Mouse (Mus musculus): ENCODE data around the gene Metap1. TPM values are rescaled to one million over a fixed set of nuclear protein-coding genes. Genes with fewer than 3 reads are reported as not detected.

The Metap1 gene
- polyA plus RNA-seq, 1 experiment from 2014 or later: 46.3 TPM

DNA sequence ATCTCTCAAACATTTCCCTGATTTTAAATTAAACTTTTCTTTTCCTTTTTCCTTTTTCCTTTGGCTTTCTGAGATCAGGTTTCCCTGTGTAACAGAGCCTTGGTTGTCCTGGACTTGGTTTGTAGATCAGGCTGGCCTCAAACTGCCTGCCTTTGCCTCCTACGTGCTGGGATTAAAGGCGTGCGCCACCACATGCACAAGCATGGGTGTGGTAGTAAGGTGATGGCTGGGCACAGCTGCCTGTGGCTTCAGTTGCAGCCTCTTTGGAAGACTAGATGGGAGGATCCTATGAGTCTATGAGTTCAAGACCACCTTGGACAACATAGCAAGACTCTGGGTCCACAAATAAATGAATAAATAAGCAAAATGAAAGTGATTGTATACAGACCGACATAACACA is 34.6 kb upstream of the Metap1 start:
- H3K27ac ChIP-seq: no peak overlapping the region
- no peak overlapping the region for H3K9ac ChIP-seq
- no peaks in the 10 kb centered on the region for H3K36me3 ChIP-seq
- H3K4me2 ChIP-seq: no peak overlapping the region
- no peaks in the 10 kb centered on the region for H3K9me3 ChIP-seq
- peaks cover 16% of the 10 kb centered on the region for H3K4me1 ChIP-seq
- H3K4me3 ChIP-seq: no peak overlapping the region
- 88% methylated on average over 4 of the region's 4 CpGs for WGBS
- no peak for ATAC-seq (ENCODE audit: borderline replicate concordance, extremely low read depth, low FRiP score, low TSS enrichment)
- H3K27me3 ChIP-seq: no peaks in the 10 kb centered on the region

DNA sequence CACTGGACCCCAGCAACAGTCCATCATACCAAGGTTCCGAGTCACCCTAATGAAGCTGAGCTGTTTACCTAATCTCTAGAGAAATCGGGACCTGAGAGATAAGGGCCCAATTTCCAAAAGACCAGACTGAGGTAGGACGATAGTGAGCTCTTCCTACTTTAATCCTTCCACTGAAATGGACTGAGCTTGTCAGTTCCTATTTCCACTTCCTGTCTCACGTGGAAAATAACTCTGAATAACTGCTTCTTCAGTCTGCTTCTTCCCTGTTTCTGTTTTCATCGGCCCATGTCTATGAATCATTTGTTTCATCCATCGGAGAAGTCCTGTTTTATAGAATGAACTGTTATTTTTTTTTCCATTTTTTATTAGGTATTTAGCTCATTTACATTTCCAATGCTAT is 29.9 kb upstream of the Metap1 start:
- H3K4me3 ChIP-seq: no peak overlapping the region
- WGBS: 68% methylated on average over 6 of the region's 6 CpGs
- no peak overlapping the region for H3K4me2 ChIP-seq
- no peaks in the 10 kb centered on the region for H3K36me3 ChIP-seq
- ATAC-seq (ENCODE audit: borderline replicate concordance, extremely low read depth, low FRiP score, low TSS enrichment): no peak
- H3K27me3 ChIP-seq: no peaks in the 10 kb centered on the region
- H3K27ac ChIP-seq: no peak overlapping the region
- no peak overlapping the region for H3K9ac ChIP-seq
- no peaks in the 10 kb centered on the region for H3K4me1 ChIP-seq
- no peaks in the 10 kb centered on the region for H3K9me3 ChIP-seq

DNA sequence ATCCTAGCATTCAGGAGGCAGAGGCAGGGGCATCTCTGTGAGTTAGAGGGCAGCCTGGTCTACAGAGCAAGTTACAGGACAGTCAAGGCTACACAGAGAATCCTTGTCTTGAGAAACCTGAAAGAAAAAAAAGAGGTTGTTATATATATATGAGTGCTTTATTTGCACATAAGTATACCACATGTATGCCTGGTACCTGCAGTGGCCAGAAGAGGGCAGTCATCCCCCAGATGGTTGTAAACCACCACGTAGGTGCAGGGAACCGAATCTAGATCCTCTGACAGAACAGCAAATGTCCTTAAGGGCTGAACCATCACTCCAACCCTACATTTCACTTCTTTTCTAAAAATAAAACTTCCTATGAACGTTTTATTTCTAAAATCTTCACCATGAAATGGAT is 28.6 kb upstream of the Metap1 start:
- Histone ChIP-seq H3K9me3 (no peaks in the 10 kb centered on the region), H3K4me1 (no peaks in the 10 kb centered on the region), H3K36me3 (no peaks in the 10 kb centered on the region), H3K4me2 (no peak overlapping the region), H3K27me3 (no peaks in the 10 kb centered on the region), H3K9ac (no peak overlapping the region), H3K27ac (no peak overlapping the region), H3K4me3 (no peak overlapping the region)
- no peak for ATAC-seq (ENCODE audit: borderline replicate concordance, extremely low read depth, low FRiP score, low TSS enrichment)
- 63% methylated on average over 3 of the region's 3 CpGs for WGBS

DNA sequence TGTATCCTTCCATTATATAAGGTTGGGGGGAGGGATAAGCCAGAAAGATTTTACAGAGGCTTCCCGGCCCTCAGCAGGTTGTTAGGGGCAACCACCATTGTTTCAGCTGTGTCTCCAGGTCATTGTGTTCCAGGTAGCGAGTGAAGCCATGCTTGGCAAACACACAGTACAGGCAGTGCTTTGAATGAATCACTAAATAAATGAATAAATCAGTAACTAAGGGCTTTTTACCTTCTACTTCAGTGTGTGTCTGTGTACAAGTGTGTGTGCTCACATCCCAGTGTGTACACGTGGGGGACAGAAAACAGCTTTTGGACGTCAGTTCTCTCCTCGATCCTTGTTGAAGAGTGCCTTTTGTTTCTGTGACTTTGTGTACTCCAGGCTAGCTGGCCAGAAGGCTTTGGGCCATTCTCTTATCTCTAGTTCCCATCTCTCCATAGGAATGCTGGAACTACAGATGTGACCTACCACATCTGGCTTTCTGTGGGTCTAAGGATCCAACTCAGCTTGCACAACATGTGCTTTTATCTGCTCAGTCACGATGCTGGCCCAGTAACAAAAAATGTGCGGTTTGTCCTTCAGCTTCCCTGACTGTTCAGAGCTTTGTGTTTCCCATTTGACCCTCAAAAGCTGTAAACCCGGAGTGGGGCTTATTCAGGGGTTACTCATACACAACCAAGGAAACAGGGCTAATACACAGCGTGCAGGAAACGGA is 26.5 kb upstream of the Metap1 start:
- H3K4me3 ChIP-seq: no peak overlapping the region
- 48% methylated on average over 10 of the region's 10 CpGs for WGBS
- ATAC-seq (ENCODE audit: borderline replicate concordance, extremely low read depth, low FRiP score, low TSS enrichment): no peak
- no peak overlapping the region for H3K4me2 ChIP-seq
- no peaks in the 10 kb centered on the region for H3K4me1 ChIP-seq
- H3K27me3 ChIP-seq: no peaks in the 10 kb centered on the region
- H3K9me3 ChIP-seq: no peaks in the 10 kb centered on the region
- H3K27ac ChIP-seq: no peak overlapping the region
- H3K36me3 ChIP-seq: no peaks in the 10 kb centered on the region
- no peak overlapping the region for H3K9ac ChIP-seq

DNA sequence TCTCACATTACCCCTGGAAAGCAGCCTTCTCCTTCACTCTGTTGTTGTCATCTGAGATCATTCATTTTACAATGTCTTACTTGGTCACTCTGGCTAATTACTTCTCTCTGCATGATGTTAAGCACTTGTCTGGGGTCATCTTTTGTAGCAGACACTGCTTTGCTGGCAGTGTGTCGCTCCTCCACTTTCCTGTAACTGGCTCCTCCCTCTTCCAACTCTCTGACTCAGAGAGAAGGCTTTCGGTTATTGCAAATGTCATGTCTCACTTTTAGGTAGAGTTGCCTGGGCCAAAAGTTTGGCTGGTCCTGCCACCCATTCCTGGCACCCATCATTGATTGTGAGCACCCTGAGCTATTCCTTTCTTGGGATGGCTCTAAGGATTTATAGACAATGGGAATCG is 25.4 kb upstream of the Metap1 start:
- Histone ChIP-seq H3K9me3 (no peaks in the 10 kb centered on the region), H3K4me3 (no peak overlapping the region), H3K27ac (no peak overlapping the region), H3K9ac (no peak overlapping the region), H3K4me2 (no peak overlapping the region), H3K4me1 (no peaks in the 10 kb centered on the region), H3K36me3 (no peaks in the 10 kb centered on the region), H3K27me3 (no peaks in the 10 kb centered on the region)
- no peak for ATAC-seq (ENCODE audit: borderline replicate concordance, extremely low read depth, low FRiP score, low TSS enrichment)
- WGBS: 61% methylated on average over 3 of the region's 3 CpGs

DNA sequence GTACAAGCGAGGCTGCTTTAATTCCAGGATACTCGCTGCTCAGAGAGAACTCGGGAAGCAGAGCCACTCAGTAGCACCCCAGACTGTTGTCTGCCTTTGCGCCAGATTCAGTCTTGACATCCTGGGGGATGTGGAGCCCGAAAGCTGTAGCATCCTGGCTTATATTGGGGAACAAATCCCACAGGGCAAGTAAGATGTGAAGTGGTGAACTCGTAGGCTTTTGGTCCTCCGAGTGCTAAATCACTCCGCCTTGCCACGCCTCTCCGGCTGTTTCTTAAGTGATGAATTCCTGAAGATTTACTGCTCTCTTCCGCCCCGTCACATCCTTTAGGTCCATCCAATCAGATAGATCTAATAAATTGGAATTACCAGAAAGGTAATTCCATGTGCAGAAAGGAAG is 23.9 kb upstream of the Metap1 start:
- ATAC-seq (ENCODE audit: borderline replicate concordance, extremely low read depth, low FRiP score, low TSS enrichment): no peak
- Histone ChIP-seq H3K27me3 (no peaks in the 10 kb centered on the region), H3K9me3 (no peaks in the 10 kb centered on the region), H3K4me2 (no peak overlapping the region), H3K4me3 (no peak overlapping the region), H3K9ac (no peak overlapping the region), H3K4me1 (no peaks in the 10 kb centered on the region), H3K36me3 (no peaks in the 10 kb centered on the region), H3K27ac (no peak overlapping the region)
- 65% methylated on average over 12 of the region's 12 CpGs for WGBS

DNA sequence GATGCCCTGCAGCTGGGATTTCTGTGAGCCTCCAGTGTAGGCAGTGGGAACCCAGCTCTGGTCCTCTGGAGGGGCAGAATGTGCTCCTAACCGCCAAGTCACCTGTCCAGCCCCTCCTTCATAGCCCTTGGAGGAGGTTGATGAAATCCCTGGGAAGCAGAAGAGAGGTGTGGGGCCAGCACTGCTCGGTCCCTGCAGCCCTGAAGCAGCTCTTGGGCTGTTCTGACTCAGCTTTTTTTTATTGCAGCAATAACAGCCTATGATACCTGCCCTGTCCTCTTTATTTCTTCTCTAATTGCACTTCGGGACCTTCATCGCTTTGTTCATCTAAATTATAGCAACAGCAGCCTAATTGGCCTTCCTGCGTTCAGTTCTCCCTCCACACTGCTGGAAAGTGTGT is 21.2 kb upstream of the Metap1 start:
- Histone ChIP-seq H3K4me3 (no peak overlapping the region), H3K27me3 (no peaks in the 10 kb centered on the region), H3K9me3 (no peaks in the 10 kb centered on the region), H3K9ac (no peak overlapping the region), H3K4me2 (no peak overlapping the region), H3K36me3 (no peaks in the 10 kb centered on the region), H3K4me1 (no peaks in the 10 kb centered on the region), H3K27ac (no peak overlapping the region)
- ATAC-seq (ENCODE audit: borderline replicate concordance, extremely low read depth, low FRiP score, low TSS enrichment): no peak
- WGBS: 71% methylated on average over 5 of the region's 5 CpGs

DNA sequence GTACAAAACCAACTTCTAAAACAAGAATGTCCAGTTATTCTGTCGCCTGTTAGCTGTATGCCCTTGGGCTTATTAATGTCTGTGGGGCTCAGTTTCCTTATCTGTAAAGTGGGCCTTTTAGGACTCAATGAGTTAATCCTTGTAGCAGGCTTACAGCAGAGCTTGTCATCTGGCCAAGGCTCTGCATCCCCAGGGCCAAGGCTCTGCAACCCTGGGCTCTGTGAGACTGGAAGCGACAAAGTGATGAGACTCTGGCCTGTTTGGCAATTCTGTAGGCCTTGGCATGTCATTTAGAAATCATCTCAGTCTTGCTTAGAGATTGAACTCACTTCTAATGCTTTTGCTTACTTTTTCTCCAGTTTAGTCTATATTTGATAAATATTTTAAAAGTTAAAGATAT is 20.3 kb upstream of the Metap1 start:
- WGBS: 80% methylated on average over 2 of the region's 2 CpGs
- ATAC-seq (ENCODE audit: borderline replicate concordance, extremely low read depth, low FRiP score, low TSS enrichment): no peak
- Histone ChIP-seq H3K9me3 (no peaks in the 10 kb centered on the region), H3K4me2 (no peak overlapping the region), H3K9ac (no peak overlapping the region), H3K27ac (no peak overlapping the region), H3K27me3 (no peaks in the 10 kb centered on the region), H3K4me3 (no peak overlapping the region), H3K4me1 (no peaks in the 10 kb centered on the region), H3K36me3 (no peaks in the 10 kb centered on the region)

DNA sequence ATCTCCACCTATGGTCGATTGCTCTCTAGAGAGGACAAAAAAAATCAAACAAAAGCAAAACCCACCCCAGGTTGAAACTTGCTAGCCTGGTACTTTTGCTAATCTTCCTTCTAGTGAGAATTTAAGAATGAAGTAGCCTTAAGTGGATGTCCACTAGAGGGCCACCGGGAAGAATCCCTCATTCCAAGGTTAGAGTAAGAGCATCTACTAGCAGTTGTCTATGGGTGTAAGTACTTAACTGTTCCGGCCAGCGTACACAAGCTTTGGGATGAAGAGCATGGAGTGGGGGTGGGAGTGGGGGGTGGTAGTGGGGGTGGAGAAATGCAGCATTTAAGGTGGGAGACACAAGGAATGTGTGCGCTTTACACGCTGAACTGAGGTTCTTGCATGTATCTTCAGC is 17.4 kb upstream of the Metap1 start:
- no peak for ATAC-seq (ENCODE audit: borderline replicate concordance, extremely low read depth, low FRiP score, low TSS enrichment)
- H3K27me3 ChIP-seq: no peaks in the 10 kb centered on the region

DNA sequence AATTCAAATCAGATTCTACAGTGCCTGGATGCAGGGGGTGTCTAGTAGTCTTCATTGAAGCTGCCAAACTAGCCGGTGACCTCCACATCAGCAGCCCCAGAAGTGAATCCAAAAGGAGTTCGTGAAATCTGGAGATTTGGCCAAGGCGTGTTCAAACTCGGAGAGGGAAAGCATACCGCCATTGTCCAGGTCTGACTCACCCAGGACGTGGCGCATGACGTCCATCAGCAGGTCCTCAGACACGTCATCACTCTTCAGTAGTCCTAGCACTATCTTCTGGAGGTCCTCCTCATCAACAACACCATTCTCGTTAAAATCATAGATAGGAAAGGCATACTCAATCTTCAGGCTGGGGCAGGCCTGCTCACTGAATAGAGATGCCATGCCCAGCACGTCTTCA is 14.4 kb upstream of the Metap1 start:
- no peak overlapping the region for H3K4me3 ChIP-seq
- no peaks in the 10 kb centered on the region for H3K4me1 ChIP-seq
- H3K27ac ChIP-seq: no peak overlapping the region
- no peak overlapping the region for H3K9ac ChIP-seq
- H3K4me2 ChIP-seq: no peak overlapping the region
- no peak for ATAC-seq (ENCODE audit: borderline replicate concordance, extremely low read depth, low FRiP score, low TSS enrichment)
- no peaks in the 10 kb centered on the region for H3K36me3 ChIP-seq
- no peaks in the 10 kb centered on the region for H3K9me3 ChIP-seq
- H3K27me3 ChIP-seq: no peaks in the 10 kb centered on the region
- 77% methylated on average over 11 of the region's 11 CpGs for whole genome bisulfite sequencing

More for the DNA sequence above, 17.4 kb upstream of the Metap1 start:
- Histone ChIP-seq H3K36me3 (no peaks in the 10 kb centered on the region), H3K27ac (no peak overlapping the region), H3K4me1 (no peaks in the 10 kb centered on the region), H3K4me2 (no peak overlapping the region), H3K4me3 (no peak overlapping the region), H3K9ac (no peak overlapping the region), H3K9me3 (no peaks in the 10 kb centered on the region)
- 44% methylated on average over 6 of the region's 6 CpGs for WGBS

DNA sequence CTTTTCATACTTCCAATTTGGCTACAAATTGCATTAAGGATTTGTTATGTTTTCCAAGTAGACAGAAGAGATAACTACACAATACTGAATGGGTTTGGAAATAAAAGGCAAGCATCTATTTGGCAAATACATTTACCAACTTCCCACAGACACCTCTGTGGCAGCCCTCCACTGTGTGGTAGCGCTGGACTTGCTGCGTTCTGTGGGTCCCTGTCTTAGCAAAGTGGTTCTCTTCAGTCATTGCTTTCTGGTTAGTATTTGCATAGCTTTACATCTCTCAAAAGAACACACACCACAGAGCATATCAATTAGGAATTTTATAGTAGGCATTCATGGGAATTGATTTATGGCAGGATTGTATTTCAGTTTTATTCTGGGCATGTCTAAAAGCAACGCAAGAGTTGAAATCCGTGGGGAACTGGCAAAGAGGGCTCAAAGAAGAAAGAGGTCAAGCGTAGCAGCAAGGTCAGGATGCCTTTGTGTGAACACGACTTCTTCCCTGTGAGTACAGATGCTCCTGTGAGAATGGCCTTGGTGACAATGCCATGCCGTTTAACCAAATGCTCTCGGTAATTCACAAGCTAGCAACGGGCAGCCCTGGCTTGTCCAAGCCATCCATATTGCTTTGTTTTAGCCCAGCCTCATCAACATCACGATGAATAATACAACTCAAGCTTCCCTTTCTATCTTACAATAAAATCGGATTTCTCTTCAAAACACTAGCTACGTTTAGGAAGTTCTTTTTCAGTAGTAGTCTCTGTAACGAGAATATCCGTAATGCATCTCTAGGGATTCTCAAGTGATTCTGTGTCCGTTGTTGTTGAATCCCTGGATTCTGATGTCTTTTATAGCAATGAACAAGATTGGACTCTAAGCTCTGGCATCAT is 10.8 kb upstream of the Metap1 start:
- no peak for ATAC-seq (ENCODE audit: borderline replicate concordance, extremely low read depth, low FRiP score, low TSS enrichment)
- Histone ChIP-seq H3K9ac (no peak overlapping the region), H3K27ac (no peak overlapping the region), H3K36me3 (no peaks in the 10 kb centered on the region), H3K4me1 (no peaks in the 10 kb centered on the region), H3K27me3 (no peaks in the 10 kb centered on the region), H3K4me2 (no peak overlapping the region), H3K9me3 (no peaks in the 10 kb centered on the region), H3K4me3 (no peak overlapping the region)
- WGBS: 80% methylated on average over 15 of the region's 15 CpGs

DNA sequence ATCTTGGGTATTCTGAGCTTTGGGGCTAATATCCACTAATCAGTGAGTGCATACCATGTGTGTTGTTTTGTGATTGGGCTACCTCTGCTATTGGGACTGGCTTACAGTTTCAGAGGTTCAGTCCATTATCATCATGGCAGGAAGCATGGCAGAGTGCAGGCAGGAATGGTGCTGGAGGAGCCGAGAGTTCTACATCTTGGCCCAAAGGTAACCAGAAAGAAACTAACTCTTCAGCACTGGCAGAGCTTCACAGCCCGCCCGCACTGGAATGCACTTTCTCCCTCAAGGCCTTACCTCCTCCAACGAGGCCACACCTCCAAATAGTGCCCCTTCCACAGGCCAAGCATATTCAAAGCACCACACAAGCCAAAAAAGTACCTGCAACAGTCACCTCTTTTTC is 9.4 kb upstream of the Metap1 start:
- Histone ChIP-seq H3K4me2 (no peak overlapping the region), H3K9me3 (no peaks in the 10 kb centered on the region), H3K4me1 (no peaks in the 10 kb centered on the region), H3K9ac (no peak overlapping the region), H3K27ac (no peak overlapping the region), H3K4me3 (no peak overlapping the region), H3K36me3 (no peaks in the 10 kb centered on the region), H3K27me3 (no peaks in the 10 kb centered on the region)
- 48% methylated on average over 4 of the region's 4 CpGs for WGBS
- ATAC-seq (ENCODE audit: borderline replicate concordance, extremely low read depth, low FRiP score, low TSS enrichment): no peak

All from lung, embryonic 15.5 days (tissue).